Mouse (Mus musculus): ENCODE data around the gene Zfp69.

Zfp69 gene

GRCm38 (mm10) chr4:120925386-120925785 is 26.1 kb downstream of the Zfp69 start:
- peak in 1 of 2 experiments; percentile 50 for DNase-seq (ENCODE audit: low spot score in 2 of 2)

GRCm38 (mm10) chr4:120924554-120925299 is 26.8 kb downstream of the Zfp69 start, which contains the start of gene Exo5:
Gene Exo5, minus strand, starts transcription at chr4:120925017.
- DNase-seq (ENCODE audit: low spot score in 2 of 2) = peak; percentile 89 to 95

GRCm38 (mm10) chr4:120921461-120921860 is 30.0 kb downstream of the Zfp69 start:
- peak in 1 of 2 experiments; percentile 57 for DNase-seq (ENCODE audit: low spot score in 2 of 2)

- peak in 1 of 2 experiments; percentile 14 for DNase-seq (ENCODE audit: low spot score in 2 of 2)
Observed at GRCm38 (mm10) chr4:120914501-120914900, 37.0 kb downstream of the Zfp69 start.

- peak in 1 of 2 experiments; percentile 23 for DNase-seq (ENCODE audit: low spot score in 2 of 2)
Observed at GRCm38 (mm10) chr4:120913861-120914260, 37.6 kb downstream of the Zfp69 start.

- DNase-seq (ENCODE audit: low spot score in 2 of 2) = peak in 1 of 2 experiments; percentile 35
Observed at GRCm38 (mm10) chr4:120913443-120913842, 38.1 kb downstream of the Zfp69 start.

GRCm38 (mm10) chr4:120912866-120913265 is 38.6 kb downstream of the Zfp69 start:
- DNase-seq (ENCODE audit: low spot score in 2 of 2) = peak in 1 of 2 experiments; percentile 52

GRCm38 (mm10) chr4:120911086-120911485 is 40.4 kb downstream of the Zfp69 start:
- peak in 1 of 2 experiments; percentile 40 for DNase-seq (ENCODE audit: low spot score in 2 of 2)

GRCm38 (mm10) chr4:120909558-120910150 is 41.8 kb downstream of the Zfp69 start:
- DNase-seq (ENCODE audit: low spot score in 2 of 2) = peak in 1 of 2 experiments; percentile 63

- peak in 1 of 2 experiments; percentile 16 for DNase-seq (ENCODE audit: low spot score in 2 of 2)
Observed at GRCm38 (mm10) chr4:120905644-120906043, 45.9 kb downstream of the Zfp69 start.

GRCm38 (mm10) chr4:120904533-120904932 is 47.0 kb downstream of the Zfp69 start:
- DNase-seq (ENCODE audit: low spot score in 2 of 2) = peak in 1 of 2 experiments; percentile 6

GRCm38 (mm10) chr4:120895810-120896584 is 55.5 kb downstream of the Zfp69 start:
- no peak for DNase-seq (ENCODE audit: low spot score in 2 of 2)

- no peak for DNase-seq (ENCODE audit: low spot score in 2 of 2)
Observed at GRCm38 (mm10) chr4:120895226-120895625, 56.3 kb downstream of the Zfp69 start.

GRCm38 (mm10) chr4:120894584-120894983 is 56.9 kb downstream of the Zfp69 start:
- no peak for DNase-seq (ENCODE audit: low spot score in 2 of 2)

GRCm38 (mm10) chr4:120893656-120894401 is 57.7 kb downstream of the Zfp69 start:
- DNase-seq (ENCODE audit: low spot score in 2 of 2) = no peak

- no peak for DNase-seq (ENCODE audit: low spot score in 2 of 2)
Observed at GRCm38 (mm10) chr4:120892516-120892915, 59.0 kb downstream of the Zfp69 start.

- no peak for DNase-seq (ENCODE audit: low spot score in 2 of 2)
Observed at GRCm38 (mm10) chr4:120891960-120892359, 59.5 kb downstream of the Zfp69 start.

GRCm38 (mm10) chr4:120890754-120891440 is 60.6 kb downstream of the Zfp69 start:
- DNase-seq (ENCODE audit: low spot score in 2 of 2) = no peak

GRCm38 (mm10) chr4:120888884-120889283 is 62.6 kb downstream of the Zfp69 start:
- no peak for DNase-seq (ENCODE audit: low spot score in 2 of 2)

GRCm38 (mm10) chr4:120887381-120888112 is 64.0 kb downstream of the Zfp69 start:
- DNase-seq (ENCODE audit: low spot score in 2 of 2) = no peak

Measured in urinary bladder, postnatal 4 days (tissue).